Comparison of ENCODE assay signal across 12 mouse cellular contexts in genomic region chr5:88690681-88691505, GRCm38 (mm10).
"Had no signal": no experiment of that assay in that cellular context is flagged by ENCODE, and none has a peak within 500 bp of the region (broad histone marks: within the 10 kb centered on the region; RNA-seq: fewer than 3 reads in every experiment).

No protein-coding gene starts in this region.

- DNase-seq: lung, embryonic 14.5 days; lung, postnatal 4 days; retina, postnatal 1 day; right cerebral cortex, postnatal 4 days; spleen, adult 18-20 months; thymus, adult 18-20 months; thymus, postnatal 14 days had no signal

- H3K4me3 ChIP-seq: left cerebral cortex, adult 2 months; limb, embryonic 10.5 days; midbrain, embryonic 10.5 days; neural tube, embryonic 13.5 days had no signal

- H3K36me3 ChIP-seq: limb, embryonic 10.5 days; midbrain, embryonic 10.5 days; neural tube, embryonic 13.5 days had no signal

- H3K27me3 ChIP-seq: neural tube, embryonic 13.5 days had no signal

- ATAC-seq: midbrain, embryonic 16.5 days had no signal

- H3K27ac ChIP-seq: left cerebral cortex, adult 2 months; limb, embryonic 10.5 days; midbrain, embryonic 10.5 days; neural tube, embryonic 13.5 days had no signal

- H3K9me3 ChIP-seq: limb, embryonic 10.5 days; midbrain, embryonic 10.5 days; neural tube, embryonic 13.5 days had no signal

- H3K9ac ChIP-seq: lung, embryonic 14.5 days; neural tube, embryonic 13.5 days had no signal

- H3K4me2 ChIP-seq: lung, embryonic 14.5 days; neural tube, embryonic 13.5 days had no signal

- H3K4me1 ChIP-seq: limb, embryonic 10.5 days; neural tube, embryonic 13.5 days had no signal
